Mouse (Mus musculus): ENCODE results near the gene Setd1b. TPM values are rescaled to one million over a fixed set of nuclear protein-coding genes. Genes with fewer than 3 reads are reported as not detected.

Setd1b gene
- polyA plus RNA-seq (2016; fragmentation: Nextera tagmentation; extraction: Ambion mirVana) = 10.9 and 11.4 TPM in 2 replicates

GRCm38 (mm10) chr5:123142161-123143157, at the start of gene Setd1b:
Gene Setd1b (plus strand): TSS chr5:123142193.
- Histone ChIP-seq H3K36me3 (peaks cover 15% of the 10 kb centered on the region), H3K4me3 (replicated peaks) (peak within 1 kb of the TSS; percentile 99), H3K27ac (peak within 1 kb of the TSS; percentile 100), H3K9ac (replicated peaks) (peak within 1 kb of the TSS; percentile 100), H3K4me1 (replicated peaks) (peaks cover 37% of the 10 kb centered on the region), H3K4me2 (peak within 1 kb of the TSS; percentile 100), H3K27me3 (no peaks in the 10 kb centered on the region), H3K9me3 (no peaks in the 10 kb centered on the region)
- WGBS = under 1% methylated on average over 89 of the region's 103 CpGs
- no peak for ATAC-seq (ENCODE audit: insufficient number of reproducible peaks, insufficient read depth, low FRiP score, low TSS enrichment, low read depth)

- ATAC-seq (ENCODE audit: insufficient number of reproducible peaks, insufficient read depth, low FRiP score, low TSS enrichment, low read depth) = no peak
- H3K27ac ChIP-seq = no peak overlapping the region
- H3K4me2 ChIP-seq = no peak overlapping the region
- H3K36me3 ChIP-seq = no peaks in the 10 kb centered on the region
- no peaks in the 10 kb centered on the region for H3K27me3 ChIP-seq
- no peak overlapping the region for H3K9ac ChIP-seq (replicated peaks)
- H3K9me3 ChIP-seq = 0 out of 2 replicates have a peak, but pooled peaks cover 7% of the 10 kb centered on the region
- 79% methylated on average over 14 of the region's 14 CpGs for WGBS
- H3K4me3 ChIP-seq (replicated peaks) = no peak overlapping the region
- peaks cover 8% of the 10 kb centered on the region; the same call in 1 of the 2 replicates for H3K4me1 ChIP-seq (replicated peaks)
Observed at GRCm38 (mm10) chr5:123093077-123093633, 48.8 kb upstream of the Setd1b start.

- ATAC-seq (ENCODE audit: insufficient number of reproducible peaks, insufficient read depth, low FRiP score, low TSS enrichment, low read depth) = no peak
- Histone ChIP-seq H3K9me3 (0 out of 2 replicates have a peak, but pooled peaks cover 5% of the 10 kb centered on the region), H3K9ac (replicated peaks) (no peak overlapping the region), H3K4me3 (replicated peaks) (no peak overlapping the region), H3K27me3 (no peaks in the 10 kb centered on the region), H3K27ac (no peak overlapping the region), H3K36me3 (peaks cover 6% of the 10 kb centered on the region; the same call in 1 of the 2 replicates), H3K4me1 (replicated peaks) (peaks cover 8% of the 10 kb centered on the region; the same call in 1 of the 2 replicates), H3K4me2 (no peak overlapping the region)
- 85% methylated on average over 25 of the region's 25 CpGs for WGBS
Observed at GRCm38 (mm10) chr5:123094238-123094991, 47.6 kb upstream of the Setd1b start.

- WGBS = 92% methylated on average over 8 of the region's 8 CpGs
Observed at GRCm38 (mm10) chr5:123096299-123096698, 45.7 kb upstream of the Setd1b start.

GRCm38 (mm10) chr5:123098487-123098886, 43.5 kb upstream of the Setd1b start:
- Histone ChIP-seq H3K9ac (replicated peaks) (no peak overlapping the region), H3K27ac (no peak overlapping the region), H3K9me3 (no peaks in the 10 kb centered on the region), H3K4me1 (replicated peaks) (peaks cover 8% of the 10 kb centered on the region; the same call in 1 of the 2 replicates), H3K4me3 (replicated peaks) (no peak overlapping the region), H3K4me2 (no peak overlapping the region), H3K27me3 (no peaks in the 10 kb centered on the region), H3K36me3 (peaks cover 17% of the 10 kb centered on the region; the same call in 1 of the 2 replicates)
- ATAC-seq (ENCODE audit: insufficient number of reproducible peaks, insufficient read depth, low FRiP score, low TSS enrichment, low read depth) = no peak
- 83% methylated on average over 2 of the region's 2 CpGs for WGBS

More at GRCm38 (mm10) chr5:123096299-123096698, 45.7 kb upstream of the Setd1b start:
- no peak overlapping the region for H3K9ac ChIP-seq (replicated peaks)
- H3K36me3 ChIP-seq = peaks cover 17% of the 10 kb centered on the region; the same call in 1 of the 2 replicates
- H3K9me3 ChIP-seq = no peaks in the 10 kb centered on the region
- H3K4me3 ChIP-seq (replicated peaks) = no peak overlapping the region
- no peaks in the 10 kb centered on the region for H3K27me3 ChIP-seq
- ATAC-seq (ENCODE audit: insufficient number of reproducible peaks, insufficient read depth, low FRiP score, low TSS enrichment, low read depth) = no peak
- no peak overlapping the region for H3K27ac ChIP-seq
- H3K4me2 ChIP-seq = no peak overlapping the region
- H3K4me1 ChIP-seq (replicated peaks) = peaks cover 8% of the 10 kb centered on the region; the same call in 1 of the 2 replicates

GRCm38 (mm10) chr5:123102376-123102775, 39.6 kb upstream of the Setd1b start:
- Histone ChIP-seq H3K9ac (replicated peaks) (no peak overlapping the region; the same call in 1 of the 2 replicates), H3K4me3 (replicated peaks) (no peak overlapping the region), H3K4me2 (no peak overlapping the region), H3K27me3 (no peaks in the 10 kb centered on the region), H3K4me1 (replicated peaks) (0 out of 2 replicates have a peak, but pooled peaks cover 3% of the 10 kb centered on the region), H3K27ac (no peak overlapping the region), H3K9me3 (no peaks in the 10 kb centered on the region), H3K36me3 (peaks cover 17% of the 10 kb centered on the region; the same call in 1 of the 2 replicates)
- 63% methylated on average over 7 of the region's 7 CpGs for WGBS
- ATAC-seq (ENCODE audit: insufficient number of reproducible peaks, insufficient read depth, low FRiP score, low TSS enrichment, low read depth) = no peak

- peaks cover 16% of the 10 kb centered on the region; the same call in 1 of the 2 replicates for H3K36me3 ChIP-seq
- H3K4me1 ChIP-seq (replicated peaks) = 0 out of 2 replicates have a peak, but pooled peaks cover 3% of the 10 kb centered on the region
- 70% methylated on average over 8 of the region's 8 CpGs for WGBS
- H3K4me2 ChIP-seq = no peak overlapping the region
- no peaks in the 10 kb centered on the region for H3K27me3 ChIP-seq
- no peak overlapping the region for H3K9ac ChIP-seq (replicated peaks)
- H3K27ac ChIP-seq = no peak overlapping the region
- ATAC-seq (ENCODE audit: insufficient number of reproducible peaks, insufficient read depth, low FRiP score, low TSS enrichment, low read depth) = no peak
- no peaks in the 10 kb centered on the region for H3K9me3 ChIP-seq
- no peak overlapping the region for H3K4me3 ChIP-seq (replicated peaks)
Observed at GRCm38 (mm10) chr5:123103556-123103955, 38.4 kb upstream of the Setd1b start.

GRCm38 (mm10) chr5:123104769-123105168, 37.2 kb upstream of the Setd1b start:
- 89% methylated on average over 6 of the region's 6 CpGs for WGBS
- no peaks in the 10 kb centered on the region for H3K9me3 ChIP-seq

GRCm38 (mm10) chr5:123109452-123110203, 32.4 kb upstream of the Setd1b start:
- peak overlapping the region; percentile 39 for H3K4me2 ChIP-seq
- no peak overlapping the region for H3K9ac ChIP-seq (replicated peaks)
- no peaks in the 10 kb centered on the region for H3K27me3 ChIP-seq
- H3K9me3 ChIP-seq = no peaks in the 10 kb centered on the region
- peak overlapping the region; percentile 66 for H3K27ac ChIP-seq
- H3K4me1 ChIP-seq (replicated peaks) = peaks cover 23% of the 10 kb centered on the region
- ATAC-seq (ENCODE audit: insufficient number of reproducible peaks, insufficient read depth, low FRiP score, low TSS enrichment, low read depth) = no peak
- no peak overlapping the region for H3K4me3 ChIP-seq (replicated peaks)
- 35% methylated on average over 13 of the region's 13 CpGs for WGBS
- H3K36me3 ChIP-seq = no peaks in the 10 kb centered on the region; the same call in 1 of the 2 replicates

More at GRCm38 (mm10) chr5:123104769-123105168, 37.2 kb upstream of the Setd1b start:
- peaks cover 7% of the 10 kb centered on the region; the same call in 1 of the 2 replicates for H3K36me3 ChIP-seq
- peaks cover 13% of the 10 kb centered on the region for H3K4me1 ChIP-seq (replicated peaks)
- no peak overlapping the region for H3K4me2 ChIP-seq
- no peak overlapping the region for H3K27ac ChIP-seq
- H3K9ac ChIP-seq (replicated peaks) = no peak overlapping the region
- H3K4me3 ChIP-seq (replicated peaks) = no peak overlapping the region
- ATAC-seq (ENCODE audit: insufficient number of reproducible peaks, insufficient read depth, low FRiP score, low TSS enrichment, low read depth) = no peak
- no peaks in the 10 kb centered on the region for H3K27me3 ChIP-seq

GRCm38 (mm10) chr5:123110296-123110721, 31.7 kb upstream of the Setd1b start:
- no peak overlapping the region for H3K4me3 ChIP-seq (replicated peaks)
- peak overlapping the region; percentile 45 for H3K9ac ChIP-seq (replicated peaks)
- no peaks in the 10 kb centered on the region for H3K36me3 ChIP-seq
- H3K27me3 ChIP-seq = no peaks in the 10 kb centered on the region
- peaks cover 23% of the 10 kb centered on the region for H3K4me1 ChIP-seq (replicated peaks)
- WGBS = 41% methylated on average over 13 of the region's 13 CpGs
- H3K4me2 ChIP-seq = peak overlapping the region; percentile 33
- ATAC-seq (ENCODE audit: insufficient number of reproducible peaks, insufficient read depth, low FRiP score, low TSS enrichment, low read depth) = no peak
- no peaks in the 10 kb centered on the region for H3K9me3 ChIP-seq
- peak overlapping the region; percentile 66; the same call in 1 of the 2 replicates for H3K27ac ChIP-seq

Data from limb, embryonic 12.5 days (tissue).